9 mouse cellular contexts compared by ENCODE assay signal in the genomic region with DNA sequence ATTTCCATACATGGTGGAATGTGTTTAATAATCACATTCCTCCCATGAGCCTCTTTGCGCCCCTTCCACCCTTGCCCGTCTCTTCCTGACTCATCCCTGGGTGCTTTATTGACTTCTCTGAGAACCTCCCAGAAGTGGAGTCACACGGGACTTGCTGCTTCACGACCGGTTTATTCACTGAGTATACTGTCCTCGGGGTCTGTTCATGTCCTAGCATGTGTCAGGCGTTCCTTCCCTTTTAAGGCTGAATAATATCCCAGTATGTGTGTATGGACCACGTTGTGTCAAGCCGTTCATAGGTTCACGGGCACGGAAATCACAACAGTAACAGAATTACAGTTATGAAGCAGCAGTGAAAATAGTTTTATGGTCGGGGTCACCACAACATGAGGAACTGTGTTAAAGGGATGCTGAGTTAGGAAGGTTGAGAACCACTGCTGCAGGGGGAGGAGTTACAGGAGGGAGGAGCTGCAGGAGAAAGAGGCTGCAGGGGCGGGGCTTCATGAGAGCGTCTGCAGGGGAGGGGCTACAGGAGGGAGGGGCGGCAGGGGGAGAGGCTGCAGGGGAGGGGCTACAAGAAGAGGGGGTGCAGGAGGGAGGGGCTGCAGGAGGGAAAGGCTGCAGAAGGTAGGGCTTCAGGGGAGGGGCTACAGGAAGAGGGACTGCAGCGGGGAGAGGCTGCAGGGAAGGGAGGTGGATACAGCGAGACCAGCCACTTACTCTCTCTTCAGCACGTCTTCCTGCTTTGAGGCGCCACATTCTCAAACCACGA. TPM values are rescaled to one million over a fixed set of nuclear protein-coding genes. Genes with fewer than 3 reads are reported as not detected.
DNase-seq lines count a peak whose midpoint lies in the region; ATAC-seq and TF ChIP-seq lines count a peak whose summit lies in the region.
"Had no signal": no experiment of that assay in that cellular context is flagged by ENCODE, and none has a peak within 500 bp of the region (broad histone marks: within the 10 kb centered on the region; RNA-seq: fewer than 3 reads in every experiment).

No protein-coding gene starts in this region.

- peak; percentile 40 to 49 for DNase-seq in cerebellum, postnatal 14 days
- DNase-seq in cerebellum, postnatal 4 days (ENCODE audit: low spot score in 2 of 2) = no peak
- peak; percentile 57 for DNase-seq in c-Kit-positive CD71-negative TER-119-negative erythroid progenitor cells, embryonic 14.5 days (ENCODE audit: low read depth)
- peak; percentile 88 for DNase-seq in gonadal fat pad, adult 2 months (ENCODE audit: low read depth)
- peak; percentile 45 for DNase-seq in kidney, adult 11 months
- peak; percentile 83 for DNase-seq in lung, embryonic 14.5 days
- peak; percentile 59 to 80 for DNase-seq in urinary bladder, adult 18-20 months (ENCODE audit: low spot score in 2 of 2)

- peak overlapping the region; percentile 18 for H3K4me3 ChIP-seq in lung, embryonic 14.5 days (ENCODE audit: low read depth, low read length)
- H3K4me3 ChIP-seq in neural tube, embryonic 14.5 days (ENCODE audit: low read depth, low read length) = no peak overlapping the region

- no peak overlapping the region for H3K27ac ChIP-seq in lung, embryonic 14.5 days (ENCODE audit: low read depth)
- H3K27ac ChIP-seq in neural tube, embryonic 14.5 days (ENCODE audit: low read depth, low read length) = no peak overlapping the region

- no peak for TF ChIP-seq CTCF in lung, embryonic 14.5 days (IDR thresholded peaks at IDR 0.05; ENCODE audit: low read depth)

- no peaks in the 10 kb centered on the region for H3K9me3 ChIP-seq in lung, embryonic 14.5 days (ENCODE audit: low read depth, low read length)
- H3K9me3 ChIP-seq in neural tube, embryonic 14.5 days (ENCODE audit: control insufficient read depth, low read length) = no peaks in the 10 kb centered on the region

- no peaks in the 10 kb centered on the region for H3K36me3 ChIP-seq in lung, embryonic 14.5 days (ENCODE audit: insufficient read depth)
- no peaks in the 10 kb centered on the region for H3K36me3 ChIP-seq in neural tube, embryonic 14.5 days (ENCODE audit: control insufficient read depth, insufficient read depth, low read length)

- peaks cover 3% of the 10 kb centered on the region; the same call in 1 of the 2 replicates for H3K4me1 ChIP-seq in lung, embryonic 14.5 days (ENCODE audit: insufficient read depth)
- no peaks in the 10 kb centered on the region for H3K4me1 ChIP-seq in neural tube, embryonic 14.5 days (ENCODE audit: control insufficient read depth, insufficient read depth, low read length)

- 20% methylated on average over 20 of the region's 20 CpGs for WGBS in lung, embryonic 14.5 days
- 19% methylated on average over 20 of the region's 20 CpGs for WGBS in neural tube, embryonic 14.5 days

- ATAC-seq in lung, embryonic 14.5 days (ENCODE audit: insufficient read depth) = peak; percentile 46
- ATAC-seq in neural tube, embryonic 14.5 days (ENCODE audit: low read depth) = no peak
- ATAC-seq: Patski had no signal

- H3K9ac ChIP-seq in lung, embryonic 14.5 days = no peak overlapping the region
- no peak overlapping the region for H3K9ac ChIP-seq in neural tube, embryonic 14.5 days (replicated peaks; ENCODE audit: low read depth, low read length)

- H3K4me2 ChIP-seq in lung, embryonic 14.5 days = peak overlapping the region; percentile 55
- peak overlapping the region; percentile 27; the same call in 1 of the 2 replicates for H3K4me2 ChIP-seq in neural tube, embryonic 14.5 days (ENCODE audit: low read depth, low read length)

- no peaks in the 10 kb centered on the region for H3K27me3 ChIP-seq in lung, embryonic 14.5 days (ENCODE audit: insufficient read depth, low read length)
- H3K27me3 ChIP-seq in neural tube, embryonic 14.5 days (ENCODE audit: control insufficient read depth, insufficient read depth, low read length) = no peaks in the 10 kb centered on the region
- H3K27me3 ChIP-seq: Patski had no signal

RNA-seq across cellular contexts. Expression of gene Plekhg6, which starts 41.6 kb away (rescaled TPM):
- polyA plus RNA-seq in gonadal fat pad, adult 2 months (2012; rRNA removed) = 2.1 and 2.8 TPM in 2 replicates
- 0.22 and 0.51 TPM in 2 replicates for polyA plus RNA-seq in lung, embryonic 14.5 days (2014; fragmentation: Nextera tagmentation; extraction: Ambion mirVana)
- 0.09 and 0.13 TPM in 2 replicates for polyA plus RNA-seq in neural tube, embryonic 14.5 days (2014; fragmentation: Nextera tagmentation; extraction: Ambion mirVana)

Comparison
In these comparisons a context has a peak if more than half of its experiments do, and no peak if none do; other contexts are left out.
1. DNase-seq: peak in cerebellum, postnatal 14 days (2 of 2), c-Kit-positive CD71-negative TER-119-negative erythroid progenitor cells, embryonic 14.5 days (single experiment), gonadal fat pad, adult 2 months (single experiment), kidney, adult 11 months (single experiment), lung, embryonic 14.5 days (single experiment) and urinary bladder, adult 18-20 months (2 of 2); none in cerebellum, postnatal 4 days (0 of 2).